Mouse (Mus musculus) bone marrow macrophage, adult 2 months (primary cell): Measurements from ENCODE around the gene Fam186a.

Source experiments
- CTCF ChIP-seq: IDR thresholded peaks from 2 replicates; pipeline ENCODE4 v1.5.1; 2012; ENCODE audit warnings: low read depth, mild to moderate bottlenecking, low read length, moderate library complexity
- POLR2A ChIP-seq: IDR thresholded peaks from 2 replicates; pipeline ENCODE4 v1.6.1; 2012; ENCODE audit warnings: mild to moderate bottlenecking, low read depth, low read length, borderline replicate concordance

GRCm38 (mm10) chr15:99919601-99920158 lies 47.2 kb downstream of the Fam186a start:
- TF ChIP-seq CTCF (no peak), POLR2A (no peak)
